Mouse (Mus musculus): Measurements from ENCODE around the gene Igtp.
"Not testable (repeated sequence)": the region's sequence is repeated elsewhere in the genome, so short reads cannot be mapped to it uniquely, and the experiment has no call there.

Igtp gene

GRCm38 (mm10) chr11:58211682-58212067 lies 12.3 kb downstream of the Igtp start:
- DNase-seq (ENCODE audit: low read depth in 2 of 2, low spot score in 2 of 2) = no peak

- DNase-seq (ENCODE audit: low read depth in 2 of 2, low spot score in 2 of 2) = no peak
These were observed 14.5 kb downstream of the Igtp start for GRCm38 (mm10) chr11:58213673-58214342.

GRCm38 (mm10) chr11:58214391-58215048 lies 15.2 kb downstream of the Igtp start:
- peak; percentile 65 to 79 for DNase-seq (ENCODE audit: low read depth in 2 of 2, low spot score in 2 of 2)

- not testable (repeated sequence) for DNase-seq (ENCODE audit: low read depth in 2 of 2, low spot score in 2 of 2)
These were observed 15.7 kb downstream of the Igtp start for GRCm38 (mm10) chr11:58215049-58215430.

- DNase-seq (ENCODE audit: low read depth in 2 of 2, low spot score in 2 of 2) = no peak
These were observed 16.5 kb downstream of the Igtp start for GRCm38 (mm10) chr11:58215814-58216213.

- no peak for DNase-seq (ENCODE audit: low read depth in 2 of 2, low spot score in 2 of 2)
These were observed 17.5 kb downstream of the Igtp start for GRCm38 (mm10) chr11:58216823-58217222.

- no peak for DNase-seq (ENCODE audit: low read depth in 2 of 2, low spot score in 2 of 2)
These were observed 24.4 kb downstream of the Igtp start for GRCm38 (mm10) chr11:58223751-58224150.

GRCm38 (mm10) chr11:58224313-58224712 lies 25.0 kb downstream of the Igtp start:
- peak in 1 of 2 experiments; percentile 33 for DNase-seq (ENCODE audit: low read depth in 2 of 2, low spot score in 2 of 2)

GRCm38 (mm10) chr11:58224872-58225271 lies 25.5 kb downstream of the Igtp start:
- not testable (repeated sequence) for DNase-seq (ENCODE audit: low read depth in 2 of 2, low spot score in 2 of 2)

- DNase-seq (ENCODE audit: low read depth in 2 of 2, low spot score in 2 of 2) = peak; percentile 70 to 78
These were observed 26.3 kb downstream of the Igtp start for GRCm38 (mm10) chr11:58225655-58226054.

GRCm38 (mm10) chr11:58226425-58226824 lies 27.1 kb downstream of the Igtp start:
- DNase-seq (ENCODE audit: low read depth in 2 of 2, low spot score in 2 of 2) = no peak

GRCm38 (mm10) chr11:58228021-58228420 lies 28.7 kb downstream of the Igtp start:
- DNase-seq (ENCODE audit: low read depth in 2 of 2, low spot score in 2 of 2) = not testable (repeated sequence)

GRCm38 (mm10) chr11:58230396-58230910 lies 31.1 kb downstream of the Igtp start:
- DNase-seq (ENCODE audit: low read depth in 2 of 2, low spot score in 2 of 2) = peak in 1 of 2 experiments; percentile 27

- no peak for DNase-seq (ENCODE audit: low read depth in 2 of 2, low spot score in 2 of 2)
These were observed 31.8 kb downstream of the Igtp start for GRCm38 (mm10) chr11:58231156-58231555.

GRCm38 (mm10) chr11:58234551-58234950 lies 35.2 kb downstream of the Igtp start:
- DNase-seq (ENCODE audit: low read depth in 2 of 2, low spot score in 2 of 2) = not testable (repeated sequence)

GRCm38 (mm10) chr11:58235152-58235551 lies 35.8 kb downstream of the Igtp start:
- peak; percentile 55 to 68 for DNase-seq (ENCODE audit: low read depth in 2 of 2, low spot score in 2 of 2)

- peak; percentile 49 to 68 for DNase-seq (ENCODE audit: low read depth in 2 of 2, low spot score in 2 of 2)
These were observed 39.8 kb downstream of the Igtp start for GRCm38 (mm10) chr11:58238840-58239791.

GRCm38 (mm10) chr11:58247294-58247693 lies 47.9 kb downstream of the Igtp start:
- DNase-seq (ENCODE audit: low read depth in 2 of 2, low spot score in 2 of 2) = no peak

GRCm38 (mm10) chr11:58249203-58249981 lies 50.0 kb downstream of the Igtp start:
- no peak for DNase-seq (ENCODE audit: low read depth in 2 of 2, low spot score in 2 of 2)

GRCm38 (mm10) chr11:58250550-58250949 lies 51.2 kb downstream of the Igtp start:
- DNase-seq (ENCODE audit: low read depth in 2 of 2, low spot score in 2 of 2) = no peak

GRCm38 (mm10) chr11:58254411-58254810 lies 55.1 kb downstream of the Igtp start:
- DNase-seq (ENCODE audit: low read depth in 2 of 2, low spot score in 2 of 2) = no peak
